Mouse (Mus musculus): Measurements from ENCODE around the gene Rhbdf2. TPM values are rescaled to one million over a fixed set of nuclear protein-coding genes. Genes with fewer than 3 reads are reported as not detected.

Rhbdf2 gene
- 4.8 and 5.3 TPM in 2 replicates for polyA plus RNA-seq (2012)

DNA sequence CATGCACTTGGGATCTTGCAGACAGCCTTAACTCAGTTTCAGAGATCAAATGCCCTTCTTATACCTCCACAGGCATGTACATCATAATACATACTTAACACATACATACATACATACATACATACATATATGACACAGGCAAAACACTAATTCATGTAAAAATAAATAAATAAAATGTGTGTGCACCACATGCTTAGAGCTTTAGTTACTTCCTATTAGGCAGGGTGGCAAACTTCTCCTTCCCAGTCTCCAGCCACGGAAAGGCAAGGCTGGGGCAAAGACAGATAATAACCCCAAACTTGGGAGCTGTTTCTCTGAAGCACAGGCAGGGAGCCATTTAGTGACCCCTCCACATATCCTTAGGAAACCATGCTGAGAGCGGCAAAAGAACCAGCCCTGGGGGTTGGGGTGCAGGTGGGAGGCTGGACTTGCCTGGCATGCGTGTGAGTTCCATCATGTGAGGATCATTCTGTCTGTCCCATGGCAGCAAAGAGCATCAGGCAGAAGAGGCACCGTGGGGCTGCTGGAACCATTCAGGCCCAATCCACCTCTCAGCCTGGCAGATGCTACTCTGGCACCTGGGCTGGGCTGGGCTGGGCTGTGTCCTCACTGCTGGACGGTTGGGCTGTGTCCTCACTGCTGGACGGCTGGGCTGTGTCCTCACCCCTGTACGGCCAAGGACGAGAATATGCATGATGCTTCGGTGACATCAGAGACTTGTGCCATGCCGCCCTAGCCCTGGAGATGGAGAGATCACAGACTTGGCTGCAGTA, at the start of gene Rhbdf2:
Rhbdf2 (minus strand) TSS at position 721 of the 773 bp plus-strand sequence.
- TF ChIP-seq GATA1 (IDR thresholded peaks at IDR 0.05; ENCODE audit: low read length), result no peak

DNA sequence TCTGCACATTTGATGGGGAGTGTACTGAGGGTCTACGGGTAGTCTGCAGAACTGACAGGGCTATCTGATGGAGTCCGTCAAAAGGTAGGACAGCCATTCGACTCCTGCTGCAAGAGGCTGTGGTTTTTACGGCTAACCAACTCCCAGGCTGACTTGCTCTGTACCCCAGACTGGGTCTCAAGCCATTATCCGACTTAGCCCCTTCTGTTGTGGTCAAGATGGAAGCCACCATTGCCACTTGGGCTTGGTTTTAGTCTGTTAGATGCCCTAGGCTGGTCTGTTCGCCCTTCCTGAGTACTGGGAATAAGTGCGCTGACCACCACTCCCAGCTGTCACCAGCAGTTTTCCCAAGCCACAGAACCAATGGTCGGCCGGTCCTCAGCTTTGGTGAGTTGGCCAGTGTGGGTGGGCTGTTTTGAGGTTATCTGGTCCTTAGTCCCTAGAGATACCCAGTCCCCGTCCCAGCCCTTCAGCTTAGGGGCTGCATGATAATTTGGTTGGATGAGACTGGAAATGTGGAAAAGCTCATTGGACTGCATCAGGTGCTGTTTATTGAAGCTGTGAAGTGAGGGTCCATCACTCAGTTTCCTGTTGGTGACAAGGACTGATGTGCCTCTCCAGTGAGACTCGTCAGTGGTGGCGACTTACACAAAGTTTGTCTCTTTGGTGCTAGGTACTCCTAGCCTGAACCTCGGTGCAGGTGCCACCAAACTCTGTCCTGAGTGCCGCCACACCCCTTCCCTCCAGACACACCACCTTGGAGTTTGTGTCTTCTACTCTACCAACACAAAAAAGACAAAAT, 49.6 kb upstream of the Rhbdf2 start:
- TF ChIP-seq GATA1 (IDR thresholded peaks at IDR 0.05; ENCODE audit: low read length), result no peak

DNA sequence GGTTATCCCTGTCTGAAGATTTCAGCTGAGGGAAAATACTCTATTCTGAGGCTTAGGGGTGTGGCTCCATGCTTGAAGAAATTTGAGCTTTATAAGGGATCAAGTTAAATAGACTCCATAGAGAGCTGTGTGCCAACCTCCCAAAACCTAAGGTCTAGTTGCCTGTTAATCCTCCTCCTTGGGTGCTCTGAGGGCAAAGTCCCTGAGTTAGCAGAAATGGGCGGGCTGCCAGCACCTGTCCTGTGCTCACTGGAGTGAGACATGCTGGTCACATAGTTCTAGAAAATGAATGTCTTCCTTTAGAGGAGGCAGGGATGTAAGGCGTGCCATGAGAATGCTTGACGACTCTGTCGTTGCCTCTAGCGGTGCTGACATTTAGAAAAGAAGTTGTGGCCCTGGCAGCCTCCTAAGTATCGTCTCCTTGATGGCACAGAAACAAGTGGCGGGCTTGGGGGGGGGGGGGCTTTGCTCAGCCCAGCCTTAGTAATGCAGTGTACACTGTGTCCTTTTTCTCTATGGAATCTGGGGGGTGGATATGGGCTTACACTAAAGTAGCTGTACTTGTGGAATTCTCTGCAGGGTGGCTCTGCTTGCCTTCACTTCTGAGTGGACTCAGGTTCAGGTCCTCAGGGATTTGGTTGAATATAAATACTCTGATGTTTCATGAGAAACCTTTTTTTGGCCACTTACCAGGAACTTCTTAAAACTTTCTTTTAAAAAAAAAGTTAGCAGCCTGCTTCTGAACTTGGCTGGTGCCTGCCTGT, 48.0 kb upstream of the Rhbdf2 start:
- TF ChIP-seq GATA1 (IDR thresholded peaks at IDR 0.05; ENCODE audit: low read length), result no peak

DNA sequence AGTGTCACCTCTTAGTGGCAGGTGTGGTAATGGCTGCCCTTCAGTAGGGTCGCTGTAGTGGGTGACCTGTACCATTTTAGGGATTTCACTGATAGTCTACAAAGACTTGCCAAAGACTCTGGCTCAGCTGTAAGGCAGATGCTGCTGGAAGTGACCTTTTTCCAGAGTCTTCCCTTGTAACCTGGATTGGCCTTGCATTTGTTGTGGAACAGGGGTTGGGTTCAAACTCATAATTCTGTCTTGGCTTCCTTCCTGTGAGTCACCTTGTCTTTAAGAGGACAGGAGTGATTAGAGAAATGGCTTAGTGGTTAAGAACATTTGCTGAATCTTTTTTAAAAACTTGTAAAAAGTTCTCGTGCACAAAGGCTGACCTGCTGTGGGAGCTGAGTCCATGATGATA, 46.6 kb upstream of the Rhbdf2 start:
- no peak for TF ChIP-seq GATA1 (IDR thresholded peaks at IDR 0.05; ENCODE audit: low read length)

DNA sequence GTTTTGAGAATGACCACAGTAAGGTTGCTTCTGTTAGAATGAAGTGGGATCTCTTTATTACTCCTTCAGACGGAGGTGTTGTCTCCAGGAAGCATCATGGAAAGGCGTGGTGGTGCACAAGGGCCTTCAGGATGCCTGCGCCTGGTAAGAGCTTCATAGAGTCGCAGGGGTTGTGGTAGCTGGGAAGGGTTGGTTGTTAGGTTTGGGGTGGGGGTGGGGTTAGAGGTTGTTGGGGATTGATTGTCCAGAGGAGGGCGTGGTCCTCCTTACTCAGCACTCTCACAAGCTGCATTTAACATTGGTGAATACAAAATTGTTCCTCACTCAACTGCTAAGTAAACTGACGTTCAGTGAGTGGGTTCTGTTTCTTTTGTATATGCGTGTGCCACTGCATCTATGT, 45.8 kb upstream of the Rhbdf2 start:
- no peak for TF ChIP-seq GATA1 (IDR thresholded peaks at IDR 0.05; ENCODE audit: low read length)

DNA sequence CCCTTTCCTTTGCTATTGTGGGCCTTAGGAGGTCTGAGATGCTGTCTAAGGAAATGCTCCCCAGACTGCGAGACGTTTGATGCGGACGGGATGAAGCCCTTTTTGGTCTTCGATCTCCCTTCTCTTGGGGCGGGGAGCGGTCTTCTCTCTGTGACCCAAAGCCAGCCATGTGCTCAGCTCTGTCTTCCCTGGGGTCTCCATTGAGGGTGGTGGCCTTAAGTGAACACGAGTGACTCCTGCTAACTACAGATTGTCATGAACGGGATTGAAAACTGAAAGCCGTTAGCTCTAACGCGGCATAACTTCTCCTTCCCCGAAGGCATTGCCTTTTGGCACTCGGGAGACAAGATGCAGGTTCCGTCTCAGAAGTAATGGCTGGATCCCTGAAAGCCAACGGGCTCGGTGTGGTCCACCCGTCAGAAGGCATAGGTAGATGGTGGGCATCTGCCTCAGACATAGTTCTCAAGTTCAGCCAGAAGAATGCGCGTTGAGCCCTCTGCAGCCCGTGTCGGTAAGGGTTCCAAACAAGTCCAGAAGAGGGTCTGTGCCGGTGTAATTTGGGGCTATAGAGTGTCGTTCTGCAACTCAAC, 45.1 kb upstream of the Rhbdf2 start:
- TF ChIP-seq GATA1 (IDR thresholded peaks at IDR 0.05; ENCODE audit: low read length), result no peak

DNA sequence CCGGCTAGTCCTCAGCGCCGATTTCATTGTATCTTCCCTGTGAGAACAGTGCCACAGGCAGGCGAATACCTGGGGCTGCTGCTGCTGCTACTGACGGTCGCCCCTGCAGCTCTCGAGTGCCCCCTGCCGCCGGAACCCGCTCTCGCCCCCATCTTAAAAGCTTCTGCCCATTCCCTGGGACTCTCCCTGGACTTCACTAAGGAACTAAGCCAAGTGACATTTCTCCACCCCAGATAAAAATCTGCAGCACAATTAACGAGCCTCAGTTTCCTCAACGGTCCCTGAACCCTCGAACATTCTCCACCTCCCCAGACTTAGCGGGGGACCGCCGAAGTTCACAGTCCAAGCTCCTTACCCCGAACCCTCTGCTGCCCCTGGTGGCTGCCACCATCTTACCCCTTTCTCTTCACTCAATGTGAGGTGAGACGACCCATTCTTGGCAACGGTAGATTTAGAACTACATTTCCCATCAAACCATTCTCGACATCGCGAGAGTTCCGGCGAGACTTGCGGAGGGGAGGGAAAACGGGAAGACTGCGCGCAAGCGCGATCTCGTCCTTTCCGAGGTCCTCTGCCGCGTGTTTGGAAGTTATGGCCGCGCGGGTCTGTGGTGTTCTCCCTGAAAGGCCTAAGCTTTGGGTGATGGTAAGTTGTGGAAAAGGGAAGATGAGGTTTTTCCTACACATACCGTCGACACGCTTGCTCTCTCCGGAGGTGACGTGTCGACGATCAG, 44.5 kb upstream of the Rhbdf2 start:
- no peak for TF ChIP-seq GATA1 (IDR thresholded peaks at IDR 0.05; ENCODE audit: low read length)

DNA sequence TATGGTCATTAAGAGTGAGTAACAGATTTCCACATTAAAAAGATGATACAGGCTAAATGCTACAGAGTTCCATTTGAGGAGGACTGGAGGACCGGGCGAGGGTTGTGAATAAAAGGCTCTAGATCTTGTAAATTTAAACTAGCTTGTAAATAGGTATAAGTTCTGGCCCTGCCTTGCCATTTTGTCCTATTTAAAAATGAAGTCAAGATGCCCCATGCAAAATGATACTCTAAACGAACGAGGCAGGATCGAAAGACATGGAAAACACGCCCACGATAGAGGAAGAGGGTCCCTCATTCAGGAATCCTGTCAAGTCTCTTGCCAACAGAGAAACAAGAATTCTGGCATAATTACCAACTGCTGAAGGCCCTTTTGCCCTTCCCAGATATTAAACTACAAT, 43.6 kb upstream of the Rhbdf2 start:
- TF ChIP-seq GATA1 (IDR thresholded peaks at IDR 0.05; ENCODE audit: low read length), result no peak

DNA sequence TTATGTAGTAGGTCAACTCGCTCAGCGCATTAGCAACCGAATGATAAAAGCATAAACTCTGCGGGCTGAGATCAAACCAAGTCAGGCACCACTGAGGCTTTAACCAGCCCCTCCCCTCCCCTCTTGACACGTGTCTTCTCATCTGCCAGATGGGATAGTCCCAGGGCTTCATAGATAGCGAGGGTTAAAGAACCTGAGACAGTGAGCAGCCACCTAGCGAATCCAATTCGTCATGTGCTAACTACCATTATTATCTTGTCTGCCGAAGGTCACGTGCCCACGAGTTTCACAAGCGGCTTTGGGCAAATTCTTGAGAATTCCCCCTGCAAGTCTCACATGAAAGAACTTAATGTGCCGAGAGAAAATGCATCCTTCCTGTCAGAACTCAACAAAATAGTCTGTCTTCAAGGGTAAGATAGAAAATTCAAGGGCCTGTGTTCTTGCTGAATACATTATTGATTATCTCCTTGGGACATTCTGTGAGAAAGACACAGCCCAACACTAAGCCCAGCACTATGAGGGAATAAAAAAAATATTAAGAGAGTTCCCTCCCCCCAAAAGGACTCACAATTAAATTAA, 43.1 kb upstream of the Rhbdf2 start:
- no peak for TF ChIP-seq GATA1 (IDR thresholded peaks at IDR 0.05; ENCODE audit: low read length)

DNA sequence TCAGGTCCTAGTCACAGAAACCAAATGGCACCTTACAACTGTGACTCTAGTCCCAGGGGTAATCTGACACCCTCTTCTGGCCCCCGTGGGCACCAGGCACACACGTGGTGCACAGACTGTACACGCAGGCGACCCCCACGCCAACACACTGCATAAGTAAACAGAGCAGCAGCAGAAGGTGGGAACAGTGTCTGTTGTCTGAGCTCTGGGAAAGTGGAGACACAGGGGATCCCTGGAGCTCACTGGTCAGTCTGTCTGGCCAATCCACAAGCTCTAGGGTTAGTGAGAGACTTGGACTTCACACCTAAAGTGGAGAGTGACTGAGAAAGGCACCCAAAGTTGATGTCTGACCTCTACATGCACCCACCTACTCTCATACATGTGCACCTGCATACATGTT, 42.5 kb upstream of the Rhbdf2 start:
- no peak for TF ChIP-seq GATA1 (IDR thresholded peaks at IDR 0.05; ENCODE audit: low read length)

DNA sequence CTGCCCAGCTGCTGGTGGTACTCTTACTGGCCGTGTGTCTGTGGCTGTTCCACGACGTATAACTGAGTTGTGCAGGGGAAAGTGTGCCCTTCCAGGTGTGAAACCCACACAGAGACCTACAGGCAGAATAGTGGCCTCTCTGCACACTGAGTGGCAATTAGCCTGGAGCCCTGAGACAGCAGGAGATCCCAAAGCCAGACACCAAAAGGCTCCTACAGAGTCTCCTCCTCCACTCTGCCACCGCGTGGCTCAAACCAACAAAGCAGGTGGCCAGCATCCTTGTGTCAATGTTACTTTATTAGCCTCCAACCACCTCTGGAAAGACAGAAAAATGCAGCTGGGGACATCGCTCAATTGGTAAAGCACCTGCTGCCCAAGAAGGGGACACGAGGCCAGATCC, 42.0 kb upstream of the Rhbdf2 start:
- no peak for TF ChIP-seq GATA1 (IDR thresholded peaks at IDR 0.05; ENCODE audit: low read length)

DNA sequence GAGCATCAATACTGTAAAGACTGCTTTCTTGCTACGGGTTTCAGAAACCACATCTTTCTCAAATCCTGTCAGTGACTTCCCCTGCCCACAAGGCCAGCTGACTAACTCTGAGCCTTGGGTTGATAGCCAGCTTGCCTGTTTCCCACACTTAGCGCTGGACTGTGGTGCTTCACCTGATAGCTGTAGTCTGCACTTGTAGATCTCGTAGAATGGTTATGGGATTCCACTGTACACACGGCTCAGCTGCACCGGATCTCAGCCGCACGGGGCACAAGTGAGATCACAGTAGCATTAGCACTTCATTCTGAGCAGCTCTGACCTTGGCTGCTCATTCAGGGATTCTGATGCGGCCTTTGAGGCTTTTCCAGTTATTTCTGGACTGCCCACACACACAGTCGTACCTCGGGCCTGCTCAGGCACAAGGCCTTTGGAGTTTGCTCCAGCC, 41.6 kb upstream of the Rhbdf2 start:
- TF ChIP-seq GATA1 (IDR thresholded peaks at IDR 0.05; ENCODE audit: low read length), result peak; percentile 75

DNA sequence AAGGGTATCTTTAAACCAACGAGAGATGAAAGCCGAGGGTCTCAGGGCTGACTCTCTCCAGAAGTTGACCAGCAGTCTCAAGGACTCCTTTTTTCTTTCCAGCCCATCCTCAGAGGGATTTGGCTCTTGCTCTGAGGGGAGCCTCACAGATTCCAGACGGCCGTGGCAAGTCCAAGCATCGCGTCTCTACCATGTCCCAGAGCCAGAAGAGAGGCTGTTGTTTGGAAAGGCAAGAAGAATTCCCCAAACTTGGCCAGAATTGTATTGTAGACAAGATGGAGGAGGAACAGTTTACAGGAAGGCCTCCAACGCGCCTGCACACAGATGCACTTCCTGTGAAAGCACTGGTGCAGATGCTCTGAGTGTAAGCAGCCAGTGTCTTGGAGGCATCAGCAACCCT, 41.1 kb upstream of the Rhbdf2 start:
- no peak for TF ChIP-seq GATA1 (IDR thresholded peaks at IDR 0.05; ENCODE audit: low read length)

DNA sequence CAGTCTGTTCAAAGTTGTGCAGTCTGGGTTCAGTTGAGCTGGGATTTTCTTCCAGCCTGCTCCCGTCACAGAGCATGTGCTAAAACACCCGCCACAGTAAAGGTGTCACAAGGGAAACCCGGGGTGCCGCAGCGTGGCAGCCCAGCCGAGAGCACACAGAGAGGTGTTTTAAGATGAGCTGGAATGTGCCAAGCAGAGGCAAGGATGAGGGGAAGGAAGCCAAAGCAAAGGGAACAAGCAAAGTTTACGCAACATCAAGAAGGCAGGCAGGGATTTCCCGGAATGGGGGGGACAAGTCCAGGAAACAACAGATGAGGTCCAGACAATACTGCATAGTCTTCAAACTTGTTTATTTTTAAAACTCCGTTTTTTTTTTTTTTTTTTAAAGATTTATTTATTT, 39.7 kb upstream of the Rhbdf2 start:
- TF ChIP-seq GATA1 (IDR thresholded peaks at IDR 0.05; ENCODE audit: low read length), result no peak

DNA sequence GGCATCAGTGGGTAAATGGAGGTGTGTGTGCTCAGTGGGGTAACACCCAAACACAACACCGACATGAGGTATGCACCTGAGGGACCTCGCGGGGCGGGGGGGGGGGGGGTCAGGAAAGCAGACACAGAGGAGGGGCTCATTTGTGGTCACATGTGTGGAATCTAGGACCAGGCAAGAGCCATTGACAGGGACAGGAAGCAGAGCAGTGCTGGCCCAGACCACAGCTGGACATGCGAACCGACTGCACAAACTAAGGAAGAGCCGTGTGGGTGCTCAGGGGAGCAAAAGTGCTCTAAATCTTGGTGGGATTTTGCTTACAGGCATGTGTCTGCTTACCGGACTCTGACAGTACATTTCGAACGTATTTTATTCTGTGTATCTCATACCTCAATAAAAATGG, 38.5 kb upstream of the Rhbdf2 start:
- no peak for TF ChIP-seq GATA1 (IDR thresholded peaks at IDR 0.05; ENCODE audit: low read length)
